Mouse (Mus musculus): ENCODE data around the gene Suv39h1. TPM values are rescaled to one million over a fixed set of nuclear protein-coding genes. Genes with fewer than 3 reads are reported as not detected.

Suv39h1 gene
- 6.6 TPM for polyA plus RNA-seq (2014; fragmentation: Illumina TruSeq; extraction: RNeasy Lipid Tissue Mini Kit (QIAGEN cat#74804); ENCODE audit: low read depth, low replicate concordance)

GRCm38 (mm10) chrX:8074430-8075014, at the start of gene Suv39h1:
TSS of gene Suv39h1 (minus strand) at chrX:8074760.

GRCm38 (mm10) chrX:8090346-8090953, 15.9 kb upstream of the Suv39h1 start, which contains the start of gene Was:
TSS of gene Was (minus strand) at chrX:8090498.

DNA sequence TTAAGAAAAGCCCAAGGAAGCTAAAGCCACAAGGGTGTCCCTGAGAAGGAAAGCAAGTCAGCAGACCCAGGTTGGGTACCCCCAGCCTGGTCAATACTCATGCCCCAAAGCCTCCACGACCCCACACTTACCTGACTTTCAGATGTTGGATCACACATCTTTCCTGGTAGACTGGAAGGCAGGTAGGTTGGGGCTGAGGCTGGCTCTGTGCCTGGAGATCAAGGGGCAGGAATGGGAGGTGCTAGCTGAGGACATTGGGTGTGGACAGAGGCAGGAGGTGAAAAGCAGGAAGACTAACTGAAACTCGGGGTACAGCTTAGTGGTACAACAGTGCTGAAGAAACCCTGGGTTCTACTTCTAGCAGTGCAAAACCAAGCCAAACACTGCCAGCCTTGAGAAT, 56.3 kb downstream of the Suv39h1 start, which contains the start of gene Glod5:
Gene Glod5, minus strand, starts transcription at position 207 of the 400 bp plus-strand sequence.

Other genes starting within 250 kb of the Suv39h1 start
- gene Otud5, start 233.4 kb downstream of the Suv39h1 start, polyA plus RNA-seq (2014; fragmentation: Illumina TruSeq; extraction: RNeasy Lipid Tissue Mini Kit (QIAGEN cat#74804); ENCODE audit: low read depth, low replicate concordance): 50.9 TPM
- gene Pim2, start 196.5 kb downstream of the Suv39h1 start, polyA plus RNA-seq (2014; fragmentation: Illumina TruSeq; extraction: RNeasy Lipid Tissue Mini Kit (QIAGEN cat#74804); ENCODE audit: low read depth, low replicate concordance): 5.5 TPM
- gene Slc35a2, start 190.7 kb downstream of the Suv39h1 start, polyA plus RNA-seq (2014; fragmentation: Illumina TruSeq; extraction: RNeasy Lipid Tissue Mini Kit (QIAGEN cat#74804); ENCODE audit: low read depth, low replicate concordance): 40.1 TPM
- 10.1 TPM for gene Pqbp1, start 175.5 kb downstream of the Suv39h1 start, polyA plus RNA-seq (2014; fragmentation: Illumina TruSeq; extraction: RNeasy Lipid Tissue Mini Kit (QIAGEN cat#74804); ENCODE audit: low read depth, low replicate concordance)
- 3.6 TPM for gene Timm17b, start 175.4 kb downstream of the Suv39h1 start, polyA plus RNA-seq (2014; fragmentation: Illumina TruSeq; extraction: RNeasy Lipid Tissue Mini Kit (QIAGEN cat#74804); ENCODE audit: low read depth, low replicate concordance)
- gene Gm10491, start 166.9 kb downstream of the Suv39h1 start, polyA plus RNA-seq (2014; fragmentation: Illumina TruSeq; extraction: RNeasy Lipid Tissue Mini Kit (QIAGEN cat#74804); ENCODE audit: low read depth, low replicate concordance): not detected
- not detected for gene Gm10490, start 165.2 kb downstream of the Suv39h1 start, polyA plus RNA-seq (2014; fragmentation: Illumina TruSeq; extraction: RNeasy Lipid Tissue Mini Kit (QIAGEN cat#74804); ENCODE audit: low read depth, low replicate concordance)
- gene Pcsk1n, start 154.9 kb downstream of the Suv39h1 start, polyA plus RNA-seq (2014; fragmentation: Illumina TruSeq; extraction: RNeasy Lipid Tissue Mini Kit (QIAGEN cat#74804); ENCODE audit: low read depth, low replicate concordance): not detected
- gene Eras, start 146.2 kb downstream of the Suv39h1 start, polyA plus RNA-seq (2014; fragmentation: Illumina TruSeq; extraction: RNeasy Lipid Tissue Mini Kit (QIAGEN cat#74804); ENCODE audit: low read depth, low replicate concordance): not detected
- 1.8 TPM for gene Hdac6, start 126.9 kb downstream of the Suv39h1 start, polyA plus RNA-seq (2014; fragmentation: Illumina TruSeq; extraction: RNeasy Lipid Tissue Mini Kit (QIAGEN cat#74804); ENCODE audit: low read depth, low replicate concordance)
- not detected for gene Gata1, start 96.7 kb downstream of the Suv39h1 start, polyA plus RNA-seq (2014; fragmentation: Illumina TruSeq; extraction: RNeasy Lipid Tissue Mini Kit (QIAGEN cat#74804); ENCODE audit: low read depth, low replicate concordance)
- gene Glod5, start 56.3 kb downstream of the Suv39h1 start, polyA plus RNA-seq (2014; fragmentation: Illumina TruSeq; extraction: RNeasy Lipid Tissue Mini Kit (QIAGEN cat#74804); ENCODE audit: low read depth, low replicate concordance): 176 TPM
- 0.47 TPM for gene Was, start 15.7 kb upstream of the Suv39h1 start, polyA plus RNA-seq (2014; fragmentation: Illumina TruSeq; extraction: RNeasy Lipid Tissue Mini Kit (QIAGEN cat#74804); ENCODE audit: low read depth, low replicate concordance)
- gene Wdr13, start 58.1 kb upstream of the Suv39h1 start, polyA plus RNA-seq (2014; fragmentation: Illumina TruSeq; extraction: RNeasy Lipid Tissue Mini Kit (QIAGEN cat#74804); ENCODE audit: low read depth, low replicate concordance): 96.1 TPM
- 597 TPM for gene Rbm3, start 71.1 kb upstream of the Suv39h1 start, polyA plus RNA-seq (2014; fragmentation: Illumina TruSeq; extraction: RNeasy Lipid Tissue Mini Kit (QIAGEN cat#74804); ENCODE audit: low read depth, low replicate concordance)
- 0.25 TPM for gene Tbc1d25, start 101.4 kb upstream of the Suv39h1 start, polyA plus RNA-seq (2014; fragmentation: Illumina TruSeq; extraction: RNeasy Lipid Tissue Mini Kit (QIAGEN cat#74804); ENCODE audit: low read depth, low replicate concordance)
- gene Ebp, start 118.8 kb upstream of the Suv39h1 start, polyA plus RNA-seq (2014; fragmentation: Illumina TruSeq; extraction: RNeasy Lipid Tissue Mini Kit (QIAGEN cat#74804); ENCODE audit: low read depth, low replicate concordance): 42.3 TPM
- gene Porcn, start 131.8 kb upstream of the Suv39h1 start, polyA plus RNA-seq (2014; fragmentation: Illumina TruSeq; extraction: RNeasy Lipid Tissue Mini Kit (QIAGEN cat#74804); ENCODE audit: low read depth, low replicate concordance): 1.5 TPM
- gene Ftsj1, start 177.6 kb upstream of the Suv39h1 start, polyA plus RNA-seq (2014; fragmentation: Illumina TruSeq; extraction: RNeasy Lipid Tissue Mini Kit (QIAGEN cat#74804); ENCODE audit: low read depth, low replicate concordance): 7.7 TPM
- gene Slc38a5, start 196.4 kb upstream of the Suv39h1 start, polyA plus RNA-seq (2014; fragmentation: Illumina TruSeq; extraction: RNeasy Lipid Tissue Mini Kit (QIAGEN cat#74804); ENCODE audit: low read depth, low replicate concordance): not detected